ENCODE assay signal across 12 mouse cellular contexts in the genomic region with DNA sequence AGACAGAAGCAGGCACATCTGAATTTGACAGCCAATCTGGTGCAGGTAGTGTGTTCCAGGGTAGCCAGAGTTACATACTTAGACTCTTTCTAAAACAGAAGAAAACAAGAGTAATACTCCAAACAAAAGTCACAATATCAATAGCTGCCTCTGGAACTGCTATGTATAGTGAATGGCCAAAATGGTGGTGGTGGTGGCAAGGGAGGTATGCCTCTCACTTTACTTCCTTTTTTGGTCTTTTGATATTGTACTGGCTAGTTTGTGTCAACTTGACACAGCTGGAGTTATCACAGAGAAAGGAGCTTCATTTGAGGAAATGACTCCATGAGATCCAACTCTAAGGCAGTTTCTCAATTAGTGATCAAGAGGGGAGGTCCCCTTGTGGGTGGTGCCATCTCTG.
"Had no signal": no experiment of that assay in that cellular context is flagged by ENCODE, and none has a peak within 500 bp of the region (broad histone marks: within the 10 kb centered on the region; RNA-seq: fewer than 3 reads in every experiment).

No protein-coding gene starts in this region.

- DNase-seq: retina, postnatal 1 day; right cerebral cortex, adult 18-20 months; right cerebral cortex, postnatal 14 days; right cerebral cortex, postnatal 25 days; right cerebral cortex, postnatal 4 days; spleen, adult 18-20 months; thymus, adult 18-20 months; thymus, adult 2 months; thymus, postnatal 14 days; thymus, postnatal 25 days; thymus, postnatal 36 days; thymus, postnatal 4 days had no signal
